Mouse (Mus musculus) Patski (cell line): ENCODE data around the gene Lenep. TPM values are rescaled to one million over a fixed set of nuclear protein-coding genes. Genes with fewer than 3 reads are reported as not detected.
A peak's percentile ranks its signal among the peaks of the same experiment; 100 is the strongest.

Experiments used
- ATAC-seq: fragments of 100-300 bp; one replicate; pipeline ENCODE4 v1.8.0; 2021
- CTCF ChIA-PET: fragments of 350-600 bp; sonication (Branson Sonifier 250); formaldehyde crosslinking; loops from one replicate; lab custom pipeline; 2022; ENCODE audit warnings: inconsistent platforms; lab: Charles Lee
- POLR2A ChIA-PET: fragments of 350-600 bp; sonication (Branson Sonifier 250); formaldehyde crosslinking; loops from one replicate; lab custom pipeline; 2022; ENCODE audit warnings: antibody characterized with exemption, inconsistent platforms; lab: Charles Lee
- DNase-seq: peaks from one replicate; pipeline ENCODE4 v3.0.0-alpha.2; 2011; ENCODE audit warnings: low read depth, low spot score
- H3K27me3 ChIP-seq: fragments of 371-371 bp; one replicate; pipeline ENCODE4 v1.5.1; 2021
- CTCF ChIP-seq: fragments of 100-300 bp; IDR thresholded peaks from one replicate; pipeline ENCODE4 v1.5.1; 2021
- in situ Hi-C: fragments of 300-500 bp; cut with MboI; formaldehyde crosslinking; loops from 3 replicates; pipeline ENCODE4 v1.11.1; 2018; ENCODE audit warnings: low pct_unique_long_range_greater_than_20kb, mixed read lengths
- polyA plus RNA-seq: library from polyadenylated mRNA; unstranded; gene quantifications from one replicate; pipeline ENCODE4 v1.2.3, GENCODE M21; 2021

Gene Lenep
- not detected for polyA plus RNA-seq

DNA sequence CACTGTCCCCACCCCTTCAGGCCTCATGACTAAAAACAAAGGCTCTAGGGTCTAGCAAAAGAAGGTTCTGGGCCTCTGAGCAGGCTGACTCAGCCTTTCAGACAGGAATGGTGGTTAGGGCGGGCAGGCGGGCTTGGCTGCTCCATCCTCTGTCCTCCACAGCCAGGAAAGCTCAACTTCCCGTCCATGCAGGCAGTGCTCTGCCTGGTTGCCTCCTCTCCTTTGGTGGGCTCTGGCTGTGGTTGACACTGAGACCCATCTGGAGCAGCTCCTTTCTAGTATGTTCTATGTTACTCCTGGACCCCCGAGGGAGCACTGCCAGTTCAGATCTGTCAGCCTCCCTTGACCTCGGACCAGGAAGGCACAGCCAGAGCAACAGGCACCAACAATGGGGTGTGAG, at the start of gene Lenep:
TSS of gene Lenep (minus strand) at position 101 of the 400 bp plus-strand sequence.
- no peak for TF ChIP-seq CTCF
- ATAC-seq (no peak), DNase-seq (no peak)
- ChIA-PET POLR2A (interaction anchor here (0.7 kb wide), 1 partner anchor 9 kb away, joined by 3 read pairs; no protein-coding TSS in a partner anchor), CTCF (interaction anchor here (0.8 to 1.0 kb wide), 2 partner anchors 9 to 22 kb away, joined by 3 read pairs; no protein-coding TSS in a partner anchor)
- in situ Hi-C loops: no loop called here
- H3K27me3 ChIP-seq: no peaks in the 10 kb centered on the region

DNA sequence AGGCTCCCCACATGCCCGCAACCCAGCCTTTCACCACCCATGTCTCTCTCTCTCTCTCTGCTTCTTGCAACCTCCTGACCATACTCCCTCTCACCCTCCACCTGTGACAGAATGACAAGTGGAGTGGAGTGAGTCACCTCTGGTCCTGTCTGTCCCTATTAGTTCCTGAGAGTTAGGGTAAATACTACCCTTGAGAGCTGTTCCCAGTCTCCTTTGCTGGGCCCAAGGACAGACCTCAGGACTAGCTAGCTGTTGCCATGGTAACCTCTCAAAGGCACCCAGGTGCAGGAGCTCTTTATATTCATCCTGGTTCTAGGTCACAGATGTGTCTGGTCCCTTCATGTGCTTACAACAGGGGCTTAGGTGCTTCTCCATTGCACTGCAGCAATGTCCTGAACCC, 49.3 kb upstream of the Lenep start:
- in situ Hi-C loops: no loop called here
- ChIA-PET CTCF (interaction anchor here (5.1 kb wide), 1 partner anchor 14 kb away, joined by 30 read pairs; the partner anchor contains the start of gene Pbxip1), POLR2A (no interaction called here)
- DNase-seq (no peak), ATAC-seq (no peak)
- H3K27me3 ChIP-seq: no peaks in the 10 kb centered on the region
- no peak for TF ChIP-seq CTCF

DNA sequence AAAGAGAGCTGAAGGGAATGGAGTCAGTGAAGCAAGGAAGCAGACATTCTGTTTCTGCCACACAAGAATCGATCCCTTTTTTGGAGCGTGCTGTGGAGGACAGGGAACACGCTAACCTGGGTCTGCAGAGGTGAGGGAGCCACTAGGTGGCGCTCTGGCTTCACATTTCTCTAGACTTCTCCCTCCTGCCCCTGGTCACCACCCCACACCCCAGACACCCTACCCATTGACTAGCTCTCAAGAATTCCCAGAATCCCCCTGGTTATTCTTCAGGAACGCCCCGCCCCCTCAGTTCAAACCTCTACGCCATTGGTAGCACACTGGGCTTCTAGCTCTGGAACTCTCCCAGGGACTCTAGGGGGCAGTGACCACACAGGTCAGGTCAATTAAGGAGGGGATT, 46.9 kb upstream of the Lenep start:
- no peaks in the 10 kb centered on the region for H3K27me3 ChIP-seq
- POLR2A ChIA-PET: interaction anchor here (0.6 to 1.7 kb wide), 3 partner anchors 10 to 30 kb away, joined by 3 to 5 read pairs (median 3); no protein-coding TSS in a partner anchor
- CTCF ChIA-PET: interaction anchor here (0.6 to 5.1 kb wide), 16 partner anchors 9 to 113 kb away, joined by 3 to 30 read pairs (median 4); partner anchors contain the start of gene Pbxip1
- no peak for ATAC-seq
- TF ChIP-seq CTCF: no peak
- no peak for DNase-seq
- in situ Hi-C loops: no loop called here

DNA sequence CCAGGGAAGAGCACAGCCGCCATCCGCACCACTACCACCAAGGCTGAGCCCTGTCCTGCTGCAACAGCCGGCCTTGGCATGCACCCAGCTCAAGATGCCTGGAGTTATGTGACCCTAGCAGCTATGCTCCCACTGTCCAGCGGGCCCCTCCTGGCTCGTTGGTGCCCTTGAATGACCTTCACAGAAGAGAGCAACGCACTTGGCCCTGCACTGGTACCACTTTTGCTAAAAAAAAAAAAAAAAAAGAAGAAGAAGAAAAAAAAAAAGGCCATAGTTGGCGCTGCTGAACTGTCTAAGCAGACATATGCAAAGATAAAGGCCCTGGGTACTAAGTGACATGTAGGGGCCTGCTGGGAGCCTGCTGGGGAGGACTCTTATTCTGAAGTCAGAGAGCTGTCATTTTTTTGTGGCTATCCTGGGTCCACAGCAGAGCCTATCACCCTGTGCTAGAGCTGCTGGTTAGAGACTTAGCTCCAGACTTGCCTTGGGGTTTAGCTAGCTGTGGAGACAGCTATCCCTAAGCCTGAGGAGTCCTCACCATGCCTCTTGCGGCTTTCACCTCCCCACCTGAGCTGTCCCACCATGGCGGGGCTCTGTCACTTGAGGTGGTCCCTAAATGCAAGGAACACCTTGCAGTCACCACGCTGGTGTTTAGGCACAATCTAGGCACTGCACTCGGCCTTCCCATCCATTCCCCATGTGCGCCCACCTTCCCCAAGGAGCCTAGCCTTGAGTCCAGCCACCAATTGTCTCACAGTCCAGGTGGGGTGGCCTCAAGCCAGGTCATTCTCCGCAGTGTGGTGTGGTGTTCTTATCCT, 46.3 kb upstream of the Lenep start:
- in situ Hi-C loops: no loop called here
- ATAC-seq: peak; percentile 28
- no peak for TF ChIP-seq CTCF

DNA sequence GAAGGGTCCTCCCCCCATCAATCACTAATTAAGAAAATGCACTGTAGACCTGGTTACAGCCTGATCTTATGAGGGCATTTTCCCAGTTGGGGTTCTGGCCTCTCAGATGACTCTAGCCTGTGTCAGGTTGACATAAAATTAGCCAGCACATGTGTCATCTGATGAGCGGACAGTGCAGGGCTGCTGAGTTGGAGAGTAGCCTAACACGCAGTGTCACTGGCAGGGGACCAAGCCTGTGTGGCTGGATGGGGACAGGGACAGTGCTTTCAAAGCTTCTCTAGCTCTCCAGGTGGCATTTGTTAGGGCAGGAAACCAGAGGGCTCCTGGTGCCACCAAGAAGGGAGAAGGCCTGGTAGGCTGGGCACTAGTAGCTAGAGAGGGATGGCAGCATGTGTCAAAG, 38.1 kb upstream of the Lenep start:
- ATAC-seq (no peak), DNase-seq (no peak)
- H3K27me3 ChIP-seq: no peaks in the 10 kb centered on the region
- POLR2A ChIA-PET: interaction anchor here (1.0 kb wide), 1 partner anchor 16 kb away, joined by 5 read pairs; no protein-coding TSS in a partner anchor
- in situ Hi-C loops: no loop called here
- CTCF ChIA-PET: interaction anchor here (1.1 kb wide), 1 partner anchor 9 kb away, joined by 5 read pairs; no protein-coding TSS in a partner anchor
- no peak for TF ChIP-seq CTCF

More for the DNA sequence above, 46.3 kb upstream of the Lenep start:
- CTCF ChIA-PET: interaction anchor here (0.6 to 5.1 kb wide), 17 partner anchors 7 to 110 kb away, joined by 3 to 30 read pairs (median 4); partner anchors contain the start of gene Pbxip1
- DNase-seq: no peak
- no peaks in the 10 kb centered on the region for H3K27me3 ChIP-seq
- POLR2A ChIA-PET: interaction anchor here (0.6 to 1.6 kb wide), 7 partner anchors 10 to 235 kb away, joined by 3 to 7 read pairs (median 4); partner anchors contain the start of genes Adam15 and Pbxip1

DNA sequence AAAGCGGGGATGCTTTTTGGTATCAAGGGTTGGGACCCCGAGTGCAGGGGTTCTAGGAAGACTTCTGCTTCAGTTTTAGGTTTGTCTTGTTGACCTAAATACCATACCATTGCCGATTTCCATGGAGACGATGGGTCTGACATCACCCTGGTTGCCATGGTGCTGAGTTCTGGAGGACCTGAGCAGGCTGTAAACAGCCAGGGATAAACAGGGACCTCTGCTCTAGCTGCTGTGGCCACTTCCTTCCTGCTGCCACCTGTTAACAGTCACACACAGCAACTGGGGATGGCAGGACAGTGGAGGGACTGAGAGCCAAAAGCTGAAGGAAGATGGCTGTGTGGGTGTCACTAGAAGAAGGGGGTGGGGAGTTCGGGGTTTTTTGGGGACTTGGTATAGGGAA, 34.7 kb upstream of the Lenep start:
- ATAC-seq: no peak
- CTCF ChIA-PET: interaction anchor here (0.8 to 4.0 kb wide), 6 partner anchors 12 to 41 kb away, joined by 3 to 30 read pairs (median 7); no protein-coding TSS in a partner anchor
- in situ Hi-C loops: no loop called here
- no peak for DNase-seq
- no peaks in the 10 kb centered on the region for H3K27me3 ChIP-seq
- POLR2A ChIA-PET: interaction anchor here (1.2 to 3.1 kb wide), 5 partner anchors 17 to 49 kb away, joined by 3 to 29 read pairs (median 7); partner anchors contain the start of gene Cks1b
- TF ChIP-seq CTCF: no peak

DNA sequence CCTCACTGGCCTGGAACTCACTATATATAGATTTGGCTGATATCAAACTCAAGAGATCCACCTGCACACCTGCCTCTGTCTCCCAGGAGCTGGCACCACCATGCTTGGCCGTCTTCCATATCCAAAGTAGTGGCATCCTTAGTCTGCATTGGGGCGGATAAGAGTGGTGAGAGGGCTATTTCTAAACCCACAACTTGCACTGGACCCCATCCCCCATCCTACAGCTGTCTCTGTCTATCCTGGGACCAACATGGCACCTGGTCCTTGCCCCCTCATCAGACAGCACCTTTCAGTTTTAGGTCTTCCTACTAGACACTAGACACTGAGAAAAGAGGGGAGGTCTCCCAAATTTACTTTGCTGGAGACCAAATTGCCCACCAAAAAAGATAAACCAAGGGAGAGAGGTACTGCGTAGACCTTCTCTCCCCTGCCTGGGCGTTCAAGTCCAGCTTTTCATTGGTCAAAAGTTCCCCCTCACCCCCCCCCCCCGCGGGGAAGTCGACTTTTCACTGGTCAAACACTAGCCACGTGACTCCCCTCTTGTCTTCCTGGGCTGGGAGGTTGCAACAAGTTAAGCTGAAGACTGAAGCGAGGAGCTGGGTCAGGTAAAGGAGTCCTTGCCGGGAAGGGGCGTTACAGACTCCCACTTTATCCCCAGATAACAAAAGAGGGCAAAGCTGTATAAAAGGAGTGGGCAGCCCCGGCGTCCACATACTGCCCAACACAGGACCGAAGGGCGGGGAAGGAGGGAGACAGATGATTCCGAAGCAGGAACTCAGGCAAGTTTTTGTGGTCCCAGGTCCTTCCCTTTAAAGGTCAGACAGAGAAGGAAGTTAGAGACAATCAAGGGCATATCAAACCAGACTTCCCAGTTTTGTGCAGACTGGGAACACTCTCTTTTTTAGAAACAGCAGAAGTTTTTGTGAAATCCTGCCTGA, 33.9 kb upstream of the Lenep start, which contains the start of gene Pbxip1:
TSS of gene Pbxip1 (plus strand) at position 531 of the 938 bp plus-strand sequence.
- in situ Hi-C loops: no loop called here
- no peaks in the 10 kb centered on the region for H3K27me3 ChIP-seq
- POLR2A ChIA-PET: interaction anchor here (0.5 to 3.1 kb wide), 6 partner anchors 11 to 778 kb away, joined by 3 to 29 read pairs (median 6); partner anchors contain the start of gene Cks1b
- CTCF ChIA-PET: interaction anchor here (0.9 to 4.0 kb wide), 6 partner anchors 13 to 59 kb away, joined by 3 to 30 read pairs (median 7); no protein-coding TSS in a partner anchor
- DNase-seq: no peak
- peak; percentile 49 for ATAC-seq
- TF ChIP-seq CTCF: no peak

DNA sequence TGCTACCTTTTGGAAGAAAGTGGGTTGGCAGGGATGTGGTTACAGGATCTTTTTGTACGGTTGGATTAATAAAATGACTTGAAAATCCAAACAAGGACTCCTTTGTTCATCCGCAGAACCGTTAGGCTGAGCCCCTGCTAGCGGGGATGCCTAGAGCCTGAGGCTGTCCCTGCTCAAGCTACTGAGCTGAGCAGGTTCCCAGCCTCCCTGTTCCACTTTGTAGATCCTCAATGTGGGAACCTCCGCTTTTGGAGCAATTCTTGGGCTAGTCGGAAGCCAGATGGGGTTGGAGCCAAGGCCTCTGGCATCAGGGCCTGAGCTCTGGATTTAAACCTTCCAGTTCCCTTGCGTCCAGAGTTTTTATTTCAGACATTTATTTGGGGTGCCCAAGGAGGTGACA, 32.4 kb upstream of the Lenep start:
- ChIA-PET CTCF (no interaction called here), POLR2A (interaction anchor here (0.7 to 3.1 kb wide), 2 partner anchors 14 to 576 kb away, joined by 7 to 29 read pairs; no protein-coding TSS in a partner anchor)
- in situ Hi-C loops: no loop called here
- DNase-seq: no peak
- ATAC-seq: no peak
- H3K27me3 ChIP-seq: no peaks in the 10 kb centered on the region
- no peak for TF ChIP-seq CTCF

DNA sequence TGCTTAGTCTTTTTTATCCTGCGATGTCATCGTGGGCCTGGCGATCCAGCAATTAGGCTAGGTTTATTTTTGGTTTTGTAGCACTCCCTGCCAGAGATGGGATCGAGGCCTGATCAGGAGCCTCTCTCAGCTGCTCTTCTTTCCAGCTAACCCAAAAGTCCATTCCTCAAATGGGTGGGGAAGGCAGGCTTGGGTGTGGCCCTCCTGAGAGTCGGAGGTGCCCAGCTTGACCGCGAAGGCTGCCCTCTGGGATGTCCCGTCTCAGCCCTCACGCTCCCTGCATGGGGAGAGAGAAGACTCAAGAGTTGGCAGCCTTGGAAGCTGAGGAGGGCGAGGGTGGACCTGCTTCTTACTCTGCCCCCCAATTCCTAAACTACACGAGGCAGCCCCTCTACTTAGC, 31.9 kb upstream of the Lenep start:
- no peak for DNase-seq
- H3K27me3 ChIP-seq: no peaks in the 10 kb centered on the region
- in situ Hi-C loops: no loop called here
- no peak for TF ChIP-seq CTCF
- ATAC-seq: no peak
- ChIA-PET CTCF (interaction anchor here (0.7 to 1.6 kb wide), 5 partner anchors 13 to 47 kb away, joined by 3 to 5 read pairs (median 3); no protein-coding TSS in a partner anchor), POLR2A (interaction anchor here (3.1 kb wide), 1 partner anchor 14 kb away, joined by 29 read pairs; no protein-coding TSS in a partner anchor)
